Mouse (Mus musculus) neural tube, postnatal 0 days (tissue): Measurements from ENCODE around the gene Ifit3b. TPM values are rescaled to one million over a fixed set of nuclear protein-coding genes. Genes with fewer than 3 reads are reported as not detected.

Experiments used
- polyA plus RNA-seq: library from polyadenylated mRNA; unstranded; fragments of >200 nt; fragmentation: Nextera tagmentation; extraction: Ambion mirVana; gene quantifications from 2 replicates; pipeline ENCODE4 v1.2.1, GENCODE M21; 2015

Ifit3b gene
- polyA plus RNA-seq: 0.65 and 0.71 TPM in 2 replicates

DNA sequence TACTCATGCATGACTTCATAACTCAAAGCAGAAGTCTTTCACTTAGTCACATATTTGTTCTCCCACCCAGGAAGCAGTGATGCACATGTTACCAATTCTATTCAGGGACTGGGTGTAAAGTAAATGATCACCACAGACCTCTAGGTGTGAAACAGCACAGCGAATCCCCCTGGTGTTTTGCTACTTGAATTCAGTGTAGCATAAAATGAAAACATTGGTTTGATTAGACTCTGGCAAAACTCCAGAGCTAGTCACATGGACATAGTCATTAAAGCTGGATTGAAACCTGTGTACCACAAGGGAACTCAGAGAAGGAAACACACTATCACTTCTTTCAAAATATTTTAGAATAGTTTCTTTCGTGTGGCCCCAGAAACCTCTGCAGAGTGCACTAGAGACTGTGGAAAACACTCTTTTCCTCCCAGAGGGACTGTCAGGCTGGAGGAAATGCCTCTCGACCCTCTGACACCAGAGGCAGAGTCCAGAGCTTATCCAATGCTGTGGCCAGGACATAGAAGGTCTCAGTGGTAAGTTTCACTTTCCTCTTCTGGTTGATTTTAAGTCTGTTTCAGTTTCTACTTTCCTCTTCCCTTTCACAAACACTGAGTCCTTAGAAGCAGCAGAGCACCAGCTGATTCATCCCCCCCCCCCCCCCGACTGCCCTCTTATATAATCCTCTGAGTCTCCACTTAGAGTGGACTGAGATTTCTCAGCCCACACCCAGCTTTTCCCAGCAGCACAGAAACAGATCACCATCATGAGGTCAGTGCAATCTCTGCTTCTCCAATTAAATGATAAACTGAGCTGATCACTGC, at the start of gene Ifit3b:
Ifit3b (plus strand) TSS at position 734 of the 815 bp plus-strand sequence.

DNA sequence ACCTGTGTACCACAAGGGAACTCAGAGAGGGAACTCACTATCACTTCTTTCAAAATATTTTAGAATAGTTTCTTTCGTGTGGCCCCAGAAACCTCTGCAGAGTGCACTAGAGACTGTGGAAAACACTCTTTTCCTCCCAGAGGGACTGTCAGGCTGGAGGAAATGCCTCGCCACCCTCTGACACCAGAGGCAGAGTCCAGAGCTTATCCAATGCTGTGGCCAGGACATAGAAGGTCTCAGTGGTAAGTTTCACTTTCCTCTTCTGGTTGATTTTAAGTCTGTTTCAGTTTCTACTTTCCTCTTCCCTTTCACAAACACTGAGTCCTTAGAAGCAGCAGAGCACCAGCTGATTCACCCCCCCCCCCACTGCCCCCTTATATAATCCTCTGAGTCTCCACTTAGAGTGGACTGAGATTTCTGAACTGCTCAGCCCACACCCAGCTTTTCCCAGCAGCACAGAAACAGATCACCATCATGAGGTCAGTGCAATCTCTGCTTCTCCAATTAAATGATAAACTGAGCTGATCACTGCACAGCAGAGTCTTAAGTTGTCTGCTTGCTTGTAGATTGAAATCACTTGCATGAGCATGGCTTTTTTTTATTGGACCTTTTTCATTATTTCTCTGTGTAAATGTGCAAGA, 24.5 kb upstream of the Ifit3b start, which contains the start of gene Ifit3:
Ifit3 (plus strand) TSS at position 406 of the 641 bp plus-strand sequence.

DNA sequence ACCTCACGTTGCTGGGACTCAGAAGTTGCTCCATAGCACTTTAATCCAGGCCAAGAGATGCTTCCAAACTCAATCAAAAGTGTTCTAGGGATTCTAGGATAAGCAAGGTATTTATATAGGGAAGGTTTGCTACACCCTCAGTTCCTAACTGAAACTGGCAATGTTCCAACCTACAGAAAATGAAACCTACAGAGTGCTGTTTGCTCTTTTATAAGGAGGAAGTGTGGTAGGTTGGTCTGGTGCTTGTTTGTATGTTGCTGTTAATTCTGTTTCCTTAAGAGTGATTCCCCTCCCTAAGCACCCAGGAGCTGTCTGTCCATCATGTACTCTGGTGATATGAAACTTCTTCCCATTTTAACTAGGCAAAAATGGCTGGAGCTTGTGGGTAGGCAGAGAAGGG, 5.9 kb upstream of the Ifit3b start, which contains the start of gene Ifit1bl1:
Ifit1bl1 (minus strand) TSS at position 69 of the 400 bp plus-strand sequence.

DNA sequence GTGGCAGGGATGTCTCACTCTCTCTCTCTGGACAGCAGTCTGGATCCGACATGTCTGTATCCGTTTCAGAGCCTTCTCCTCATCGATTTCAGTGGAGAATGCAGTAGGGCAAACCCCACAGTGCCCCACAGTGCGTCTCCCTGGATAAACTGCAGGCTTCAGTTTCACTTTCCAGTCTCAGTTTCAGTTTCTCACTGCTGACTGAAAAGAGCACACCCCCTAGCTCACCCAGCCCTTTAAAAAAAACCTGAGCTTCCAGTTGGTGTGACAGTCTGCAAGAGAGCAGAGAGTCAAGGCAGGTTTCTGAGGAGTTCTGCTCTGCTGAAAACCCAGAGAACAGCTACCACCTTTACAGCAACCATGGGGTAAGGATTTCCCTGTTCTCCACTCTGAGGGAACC, 32.9 kb downstream of the Ifit3b start, which contains the start of the genes Ifit1bl2 and Ifit1:
Ifit1bl2 (minus strand) TSS at position 121 of the 400 bp plus-strand sequence.
Ifit1 (plus strand) TSS at position 249 of the 400 bp plus-strand sequence.

Other genes with a start within 250 kb of the Ifit3b start
- 1.1 and 1.3 TPM in 2 replicates for gene Ch25h, start 132.8 kb upstream of the Ifit3b start, polyA plus RNA-seq
- gene Lipa, start 80.5 kb upstream of the Ifit3b start, polyA plus RNA-seq: 17.2 and 21.1 TPM in 2 replicates
- gene Ifit2, start 57.3 kb upstream of the Ifit3b start, polyA plus RNA-seq: 7.2 and 7.4 TPM in 2 replicates
- 4.6 and 4.8 TPM in 2 replicates for gene Ifit3, start 24.4 kb upstream of the Ifit3b start, polyA plus RNA-seq
- 1.3 and 1.4 TPM in 2 replicates for gene Ifit1bl1, start 6.0 kb upstream of the Ifit3b start, polyA plus RNA-seq
- gene Ifit1bl2, start 32.8 kb downstream of the Ifit3b start, polyA plus RNA-seq: 0.08 and 0.39 TPM in 2 replicates
- 1.3 TPM in 2 replicates for gene Ifit1, start 32.9 kb downstream of the Ifit3b start, polyA plus RNA-seq
- 1.5 and 1.8 TPM in 2 replicates for gene Slc16a12, start 139.3 kb downstream of the Ifit3b start, polyA plus RNA-seq